Mouse (Mus musculus) induced T-regulatory cell, adult 2 months (primary cell): Measurements from ENCODE around the gene Il17rb.

Experiments used
- DNase-seq: peaks from one replicate; pipeline ENCODE4 v3.0.0-alpha.2; 2012; ENCODE audit warnings: low read depth

Gene Il17rb

DNA sequence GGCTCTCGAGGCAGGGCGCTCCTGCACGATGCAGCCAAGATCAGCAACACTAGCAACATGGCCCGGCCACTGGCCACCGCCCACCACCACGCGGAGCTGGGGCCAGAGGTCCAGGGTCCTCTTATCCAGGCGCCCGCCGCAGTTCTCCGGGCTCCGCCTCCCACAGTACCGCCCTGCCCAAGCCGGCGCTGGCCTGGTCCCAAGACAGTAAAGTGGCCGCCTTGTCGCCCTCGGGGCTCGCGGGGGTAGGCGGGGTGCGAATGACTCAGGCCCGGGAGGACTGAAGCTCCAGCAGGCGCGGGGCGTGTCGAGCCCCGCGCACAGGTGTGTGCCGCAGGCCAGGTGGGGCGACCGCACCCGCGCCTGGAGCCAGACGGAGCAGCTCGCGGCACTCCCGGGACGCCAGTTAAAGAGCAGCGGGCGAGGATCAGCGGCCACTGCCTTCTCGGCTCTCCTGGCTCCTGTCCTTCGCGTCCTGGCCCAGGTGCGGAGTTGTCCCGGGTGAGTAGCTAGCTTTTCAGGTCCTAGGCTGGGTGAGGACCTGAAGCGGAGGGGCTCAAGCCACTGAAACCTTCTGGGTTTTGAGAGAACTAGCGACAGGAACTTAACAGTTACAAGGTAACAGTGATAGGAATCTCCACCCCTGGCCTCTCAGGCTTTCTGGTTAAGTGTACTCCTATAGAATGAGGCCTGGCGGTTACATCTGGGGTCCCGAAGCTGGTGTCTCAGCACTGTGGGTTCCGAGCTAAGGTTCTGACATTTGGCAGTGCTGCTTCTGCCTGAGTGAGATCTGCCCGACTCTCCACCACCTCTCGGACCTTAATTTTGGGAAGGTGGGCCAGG is at the start of gene Il17rb, which contains the start of gene Chdh:
Gene Il17rb, minus strand, starts transcription at position 164 of the 843 bp plus-strand sequence.
Gene Chdh, plus strand, starts transcription at position 291 of the 843 bp plus-strand sequence.
- DNase-seq = peak; percentile 51

DNA sequence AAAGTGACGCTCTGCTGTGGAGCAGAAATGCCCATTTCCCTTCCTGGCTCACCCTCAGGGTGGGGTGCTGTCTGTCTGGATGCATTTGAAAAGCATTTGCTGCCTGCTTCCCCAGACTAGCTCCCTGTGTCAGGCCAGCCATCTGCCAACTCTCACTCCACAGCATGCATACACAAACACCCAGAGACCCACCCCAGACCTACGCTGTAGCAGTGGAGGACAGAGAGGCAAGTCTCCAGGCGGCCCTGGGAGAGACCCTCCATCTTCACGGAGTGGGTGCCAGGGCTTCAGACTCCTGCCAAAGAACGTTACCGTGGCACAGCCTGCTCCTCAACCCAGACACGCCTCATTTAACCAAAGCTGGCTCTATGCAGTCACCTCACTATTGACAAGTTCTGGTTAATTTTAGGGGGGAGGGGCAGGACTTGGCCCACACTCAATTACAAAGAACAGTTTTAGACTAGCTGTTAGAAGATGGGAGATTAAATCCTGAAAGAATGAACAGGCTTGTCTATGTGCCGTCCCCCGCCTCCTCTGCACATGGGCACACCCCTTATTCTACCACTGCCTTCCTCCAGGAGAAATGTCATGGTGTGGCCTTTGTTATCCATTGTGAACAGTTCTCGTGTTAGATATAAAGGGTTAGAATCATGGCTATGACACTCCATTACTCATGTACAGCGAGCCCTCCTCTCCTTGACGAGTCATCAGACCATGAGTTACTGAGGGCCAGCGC is 47.5 kb upstream of the Il17rb start:
- DNase-seq = no peak

DNA sequence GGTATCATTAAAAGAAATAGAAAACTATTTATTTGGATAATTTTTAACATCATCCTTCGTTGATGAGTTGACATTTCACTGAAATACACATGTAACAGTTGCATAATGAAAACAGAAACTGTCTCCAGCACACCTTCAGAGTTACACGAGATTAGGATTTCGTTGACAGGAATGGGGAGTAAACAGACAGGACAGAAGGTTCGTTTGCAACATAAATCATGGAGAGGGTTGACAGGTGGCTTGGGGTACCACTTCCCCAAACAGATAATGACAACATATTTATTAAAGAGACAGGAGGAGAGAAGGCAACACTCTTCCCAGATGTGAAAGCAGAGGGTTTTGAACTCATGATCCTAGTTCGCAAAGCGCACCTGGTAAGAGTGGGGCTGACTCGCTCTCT is 46.2 kb upstream of the Il17rb start:
- DNase-seq = no peak

DNA sequence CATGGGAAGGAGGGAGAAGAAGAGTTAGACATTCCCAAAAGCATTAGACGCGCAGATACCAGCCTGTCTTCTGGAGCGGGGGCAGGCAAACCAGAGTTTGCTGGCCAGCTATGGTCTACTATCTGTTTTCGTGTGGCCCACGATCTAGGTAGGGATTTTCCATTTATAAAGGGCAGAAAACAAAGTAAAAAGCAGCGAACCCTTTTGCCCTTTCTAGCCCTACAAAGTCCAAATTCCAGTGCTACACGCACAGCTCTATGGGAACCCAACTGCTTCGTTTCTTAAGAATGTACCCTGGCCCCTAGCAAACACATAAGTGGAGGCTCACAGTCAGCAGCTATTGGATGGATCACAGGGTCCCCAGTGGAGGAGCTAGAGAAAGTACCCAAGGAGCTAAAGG is 41.6 kb upstream of the Il17rb start:
- no peak for DNase-seq

DNA sequence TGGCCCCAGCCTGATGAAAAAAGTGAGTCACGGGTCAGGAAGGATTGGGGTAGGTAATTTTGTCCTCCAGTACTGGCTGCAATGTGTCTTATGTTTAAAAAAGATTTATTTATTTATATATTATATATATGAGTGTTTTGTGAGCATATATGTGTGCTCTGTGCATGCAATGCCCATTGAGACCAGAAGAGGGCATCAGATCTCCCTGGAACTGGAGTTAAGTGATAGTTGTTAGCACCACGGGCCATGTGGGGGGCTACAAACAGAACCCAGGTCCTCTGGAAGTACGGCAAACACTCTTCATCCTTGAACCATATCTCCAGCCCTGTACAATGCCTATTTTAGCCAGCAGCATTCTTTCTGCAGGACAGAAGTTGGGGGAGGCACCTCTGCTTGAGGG is 39.4 kb upstream of the Il17rb start:
- DNase-seq = peak; percentile 32

DNA sequence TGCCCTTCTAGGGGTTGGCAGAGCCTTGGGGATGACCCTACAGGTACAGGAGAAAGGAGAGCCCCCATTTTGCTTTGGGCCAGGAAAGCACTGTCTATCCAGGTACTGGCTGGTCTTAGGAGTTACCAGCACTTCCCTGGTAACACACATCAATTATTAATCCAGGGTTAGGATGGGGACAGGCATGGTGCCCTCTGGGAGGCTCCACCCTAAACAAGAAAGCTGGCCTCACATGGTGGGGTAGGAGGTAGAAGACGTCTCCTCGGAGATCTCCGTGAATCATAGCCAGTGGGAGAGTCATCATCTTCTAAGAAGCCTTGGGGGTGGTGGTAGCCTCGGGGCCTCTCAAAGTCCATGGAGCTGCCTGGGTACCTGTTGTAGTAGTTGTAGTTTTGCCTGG is 38.3 kb upstream of the Il17rb start:
- DNase-seq = no peak

DNA sequence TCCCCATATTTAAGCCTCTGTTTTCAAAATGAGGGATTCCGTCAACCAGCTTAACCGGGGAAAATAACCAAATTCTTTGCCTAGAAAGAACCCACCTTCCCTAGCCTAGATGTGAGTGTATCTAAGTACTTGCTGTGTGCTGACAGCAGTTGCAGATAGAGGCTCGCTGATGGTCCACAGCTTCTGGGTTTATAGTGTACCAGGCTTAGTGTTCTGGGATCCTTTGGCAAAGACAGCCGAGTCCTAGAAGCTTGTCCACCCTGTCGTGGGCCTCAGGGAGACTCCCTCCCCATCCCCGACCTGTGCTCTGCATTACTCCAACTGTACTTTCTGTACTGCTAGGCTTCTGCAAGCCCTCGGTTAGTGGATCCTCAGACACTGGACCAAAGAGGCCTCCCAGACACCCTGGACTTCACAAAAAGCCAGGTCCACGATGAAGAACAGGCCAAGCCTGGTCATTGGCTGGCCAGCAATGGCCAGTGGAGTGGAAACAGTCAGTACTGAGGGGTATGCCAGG is 37.1 kb upstream of the Il17rb start:
- no peak for DNase-seq

DNA sequence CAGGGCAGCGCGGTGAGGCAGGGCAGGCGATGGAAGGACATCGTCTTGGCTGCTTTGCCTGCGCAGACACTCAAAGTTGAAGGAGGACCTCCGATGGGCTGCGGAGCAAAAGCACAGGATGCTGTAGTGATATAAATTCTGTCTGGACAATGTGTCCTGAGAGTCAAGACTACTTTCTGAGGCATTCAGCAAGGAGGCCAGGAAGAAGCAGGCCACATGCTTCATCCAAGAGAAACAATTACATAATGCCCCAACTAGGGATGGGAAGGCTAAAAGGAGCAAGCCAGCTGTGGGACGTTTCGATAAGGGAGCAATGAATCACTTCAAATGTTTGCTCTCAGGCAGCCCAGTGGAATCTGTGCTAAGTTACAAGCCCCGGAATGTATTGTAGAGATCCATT is 36.5 kb upstream of the Il17rb start:
- no peak for DNase-seq

DNA sequence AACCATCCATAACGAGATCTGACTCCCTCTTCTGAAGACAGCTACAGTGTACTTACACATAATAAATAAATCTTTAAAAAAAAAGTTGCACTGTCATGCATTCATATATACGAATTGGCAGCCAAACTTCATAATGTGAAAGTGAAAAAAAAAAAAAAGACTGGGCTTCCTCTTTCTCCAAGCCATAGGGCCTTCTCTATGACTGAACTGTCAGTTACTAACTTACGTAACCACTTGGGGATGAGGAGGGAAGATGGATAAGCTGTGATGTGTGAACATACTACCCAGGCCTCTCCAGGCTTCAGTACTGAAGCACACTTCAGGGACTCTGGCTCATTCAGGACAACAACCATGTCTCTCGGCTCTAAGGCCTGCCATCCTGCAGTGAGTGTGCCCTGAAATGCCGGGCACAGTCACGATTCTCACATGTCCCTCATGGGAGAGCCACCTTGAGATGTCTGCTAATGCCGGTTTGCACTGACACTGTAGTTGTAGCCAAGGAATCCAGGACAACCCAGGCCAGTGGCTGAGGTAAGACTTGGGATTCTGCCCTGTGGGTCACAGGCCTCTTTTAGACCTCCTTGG is 34.8 kb upstream of the Il17rb start:
- DNase-seq = no peak

DNA sequence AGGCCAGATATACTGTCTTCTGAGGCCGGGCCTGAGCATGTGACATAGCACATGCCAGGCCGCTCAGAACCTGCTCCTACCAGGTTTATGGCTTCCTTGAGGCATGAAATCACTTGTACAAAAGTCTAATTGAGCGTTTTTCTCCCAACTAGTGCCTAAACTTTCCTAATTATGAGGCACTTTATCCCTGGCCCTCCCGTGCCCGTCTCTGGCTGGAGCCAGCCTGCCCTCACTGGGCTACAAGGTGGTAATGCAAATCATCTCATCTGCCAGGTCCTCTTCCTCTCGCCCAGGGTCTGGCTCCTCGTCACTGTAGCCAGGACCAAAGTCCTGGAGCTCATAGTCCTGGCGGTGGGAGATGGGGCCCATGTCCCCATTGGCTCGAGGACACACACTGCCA is 33.1 kb upstream of the Il17rb start:
- no peak for DNase-seq

DNA sequence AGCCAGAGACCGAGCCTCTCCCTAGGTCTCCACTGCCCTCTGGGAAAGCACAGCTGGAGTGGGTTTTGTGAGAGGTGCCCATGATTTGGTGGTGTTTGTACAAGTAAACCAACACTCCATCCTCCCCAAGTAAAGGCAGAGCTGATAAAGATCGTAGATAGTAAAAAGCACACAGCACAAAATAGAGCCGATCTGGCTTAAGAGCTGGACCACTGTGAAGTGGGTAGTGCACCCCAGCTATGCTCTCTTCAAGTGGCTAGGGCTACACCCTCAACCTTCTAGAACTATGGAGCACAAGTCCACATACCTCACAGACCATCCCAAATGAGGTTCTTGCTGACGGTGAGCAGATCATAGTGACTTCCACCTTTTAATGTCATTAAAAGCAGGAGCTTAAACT is 30.7 kb upstream of the Il17rb start:
- no peak for DNase-seq

DNA sequence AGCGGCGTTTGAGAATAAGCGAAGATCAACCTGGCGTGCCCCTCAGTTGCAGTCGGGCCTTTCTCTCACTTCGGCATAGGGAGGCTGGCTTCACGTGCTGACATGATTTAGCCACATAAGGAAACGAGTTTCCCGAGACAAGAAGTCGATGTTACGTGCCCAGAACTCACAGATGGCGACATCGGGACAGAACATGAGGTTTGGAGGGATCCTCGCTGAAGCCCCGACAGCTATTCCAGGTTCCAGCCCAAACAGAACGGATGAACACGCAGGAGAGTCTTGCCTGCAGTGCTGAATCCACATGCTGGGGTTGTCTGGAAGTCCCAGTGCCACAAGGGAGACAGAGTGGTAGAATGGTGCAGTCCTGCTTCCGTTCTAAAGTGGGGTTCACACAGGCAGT is 29.7 kb upstream of the Il17rb start:
- DNase-seq = no peak

DNA sequence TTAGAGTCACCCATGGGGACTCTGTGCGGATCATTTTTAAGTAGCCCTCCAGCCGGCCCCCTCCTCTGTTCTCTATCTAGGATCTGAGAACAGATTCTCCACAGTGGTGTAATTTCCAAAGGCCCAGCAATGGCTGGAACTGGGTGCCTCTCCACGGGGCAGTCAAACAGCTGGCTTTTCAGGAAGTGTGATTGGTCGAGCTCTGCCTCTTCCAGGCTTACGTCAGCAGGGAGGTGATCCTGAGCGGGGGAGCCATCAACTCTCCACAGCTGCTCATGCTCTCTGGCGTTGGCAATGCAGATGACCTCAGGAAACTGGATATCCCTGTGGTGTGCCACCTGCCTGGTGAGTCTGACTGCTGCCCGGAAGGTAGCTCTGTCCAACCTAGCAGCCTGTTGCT is 24.7 kb upstream of the Il17rb start:
- DNase-seq = no peak

DNA sequence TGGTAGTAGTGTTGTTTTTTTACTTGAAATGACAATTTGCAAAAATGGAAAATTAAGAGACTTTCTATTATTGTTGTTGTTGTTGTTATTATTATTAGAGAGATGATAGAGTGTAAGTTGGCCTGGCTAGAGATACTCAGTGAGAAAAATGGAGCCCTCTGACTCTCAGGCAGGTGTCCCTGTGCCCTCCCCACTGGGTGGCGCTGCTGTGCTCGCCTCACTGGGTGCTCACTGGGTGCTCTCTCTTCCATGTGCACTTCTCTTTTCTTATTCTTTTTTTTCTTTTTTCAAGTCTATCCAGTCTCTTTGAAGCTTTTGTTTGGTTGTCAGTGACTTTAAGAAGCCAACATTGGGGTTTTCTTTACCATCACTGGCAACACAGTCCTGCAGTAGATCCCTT is 18.7 kb upstream of the Il17rb start:
- DNase-seq = peak; percentile 73

DNA sequence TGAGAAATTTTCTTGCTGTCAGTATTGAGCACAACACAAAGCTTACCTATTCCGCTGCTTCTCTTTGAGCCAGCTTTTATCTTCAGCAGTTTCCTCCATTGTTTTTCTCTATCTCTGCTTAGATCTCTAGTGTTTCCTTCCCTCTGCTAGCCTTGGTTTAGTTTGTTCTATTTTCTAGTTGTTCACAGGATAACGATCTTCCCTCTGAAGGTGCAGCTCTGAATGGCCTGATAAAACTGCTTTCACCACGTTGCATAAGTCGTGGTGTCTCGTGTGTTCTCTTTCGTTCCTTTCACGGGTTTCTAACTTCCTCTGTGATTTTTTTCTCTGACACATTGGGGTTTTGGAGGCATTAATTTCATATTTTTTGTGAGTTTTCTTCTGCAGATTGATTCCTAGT is 15.7 kb upstream of the Il17rb start:
- DNase-seq = peak; percentile 49

DNA sequence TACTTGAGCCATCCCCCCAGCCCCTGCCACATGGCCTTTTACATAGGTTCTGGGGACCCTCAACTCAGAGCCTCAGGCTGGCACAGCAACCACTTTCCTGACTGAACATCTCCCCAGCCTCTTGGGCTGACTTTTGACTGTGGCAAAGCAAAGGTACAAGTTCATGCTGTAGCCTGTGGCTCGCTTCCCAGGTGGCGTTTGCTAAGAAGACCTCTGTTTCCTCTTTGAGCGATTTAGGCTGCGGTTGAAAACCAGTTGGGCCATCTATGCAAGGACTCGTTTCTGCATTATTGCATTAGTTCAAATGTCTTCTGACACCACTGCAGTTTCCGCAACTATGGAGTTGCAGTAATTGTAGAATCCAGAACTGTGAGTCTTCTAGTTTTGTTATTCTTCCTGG is 13.8 kb upstream of the Il17rb start:
- no peak for DNase-seq

DNA sequence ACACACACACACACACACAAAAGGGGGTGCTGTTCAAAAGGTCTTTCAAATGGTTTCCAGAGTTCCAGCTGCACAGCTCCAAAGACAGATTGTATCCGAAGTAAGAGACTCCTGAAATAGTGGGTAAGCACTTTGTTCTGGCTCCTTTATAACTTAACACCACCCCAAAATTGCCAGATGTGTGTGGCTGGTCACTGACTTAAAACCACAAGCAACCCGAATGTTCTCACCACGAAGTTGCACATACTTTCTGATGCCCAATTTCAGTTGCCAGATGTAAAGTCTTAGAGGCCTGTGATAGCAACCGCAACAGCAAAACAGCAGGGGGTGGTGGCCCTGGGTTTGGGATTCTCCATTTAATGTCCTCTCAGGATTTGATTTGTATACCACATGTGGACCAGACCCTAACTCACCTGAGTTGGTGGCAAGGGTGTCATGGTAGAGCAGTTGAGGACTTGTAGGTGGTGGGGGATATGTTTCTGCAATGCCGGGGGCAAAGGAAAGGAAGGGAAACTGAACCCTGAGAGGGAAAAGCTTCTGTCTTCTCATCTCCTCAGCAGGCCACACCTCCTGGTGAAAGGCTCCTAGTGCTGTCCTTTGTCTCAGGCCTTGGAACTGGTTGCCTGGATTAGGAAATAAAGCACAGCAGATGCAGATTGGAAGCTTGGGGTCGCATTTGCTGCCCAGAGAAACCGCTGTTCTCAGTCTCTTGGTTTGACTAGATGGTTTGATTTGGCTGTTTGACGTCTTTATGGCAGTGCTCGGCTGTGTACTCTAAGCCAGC is 11.3 kb upstream of the Il17rb start:
- DNase-seq = no peak

DNA sequence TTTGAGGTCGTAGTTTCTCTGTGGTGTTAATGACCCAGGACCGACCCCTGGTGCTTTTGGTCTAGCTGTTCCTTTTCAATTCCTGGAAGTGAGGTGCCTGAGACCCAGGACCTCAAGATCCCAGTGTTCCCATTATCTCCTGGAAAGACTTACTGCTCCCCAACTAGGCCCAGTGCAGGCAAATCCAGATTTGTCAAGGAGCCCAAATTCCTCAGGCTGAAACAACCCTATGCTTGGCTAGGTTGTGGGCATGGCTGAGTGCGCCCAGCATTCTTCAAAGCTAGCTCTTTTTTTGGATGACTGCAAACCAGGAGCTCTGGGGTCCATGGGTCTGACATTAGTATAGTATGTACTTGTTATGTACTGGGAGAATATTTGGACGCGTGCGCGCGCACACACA is 10.7 kb upstream of the Il17rb start:
- no peak for DNase-seq

DNA sequence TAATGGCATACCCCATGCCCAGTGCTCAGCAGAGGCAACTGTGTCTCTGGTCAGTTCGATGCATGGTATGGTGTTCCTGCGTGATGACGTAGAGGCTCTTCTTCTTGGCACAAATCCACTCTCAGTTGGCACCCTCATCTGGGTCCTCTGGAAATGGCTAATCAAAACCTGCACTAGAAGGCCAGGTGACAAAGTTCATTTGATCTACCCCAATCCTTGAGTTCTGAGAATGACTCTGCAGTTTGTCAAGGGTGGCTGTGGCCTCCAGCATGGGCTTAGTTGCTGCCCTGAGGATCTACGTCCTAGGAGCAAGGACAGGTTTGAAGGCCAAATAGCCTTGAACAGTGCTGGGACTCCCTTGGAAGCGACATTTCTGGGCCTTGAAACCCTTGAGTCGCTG is 10.2 kb upstream of the Il17rb start:
- no peak for DNase-seq

DNA sequence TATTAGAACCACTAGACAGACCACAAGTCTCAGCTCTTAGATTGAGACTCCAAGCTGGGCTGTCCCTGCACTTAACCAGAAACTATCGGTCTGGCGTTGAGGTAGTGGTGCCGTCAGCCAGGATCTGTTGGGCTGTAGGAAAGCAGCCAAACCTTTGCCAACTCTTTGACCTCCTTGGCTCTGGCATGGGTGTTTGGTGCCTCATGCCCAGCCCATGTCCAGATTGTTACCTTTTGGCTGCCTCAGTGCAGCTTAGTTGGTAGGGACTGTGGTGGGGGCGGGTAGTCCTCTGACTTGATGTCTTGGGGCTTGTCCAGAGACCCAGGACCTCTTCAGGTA is 9.7 kb upstream of the Il17rb start:
- DNase-seq = no peak

DNA sequence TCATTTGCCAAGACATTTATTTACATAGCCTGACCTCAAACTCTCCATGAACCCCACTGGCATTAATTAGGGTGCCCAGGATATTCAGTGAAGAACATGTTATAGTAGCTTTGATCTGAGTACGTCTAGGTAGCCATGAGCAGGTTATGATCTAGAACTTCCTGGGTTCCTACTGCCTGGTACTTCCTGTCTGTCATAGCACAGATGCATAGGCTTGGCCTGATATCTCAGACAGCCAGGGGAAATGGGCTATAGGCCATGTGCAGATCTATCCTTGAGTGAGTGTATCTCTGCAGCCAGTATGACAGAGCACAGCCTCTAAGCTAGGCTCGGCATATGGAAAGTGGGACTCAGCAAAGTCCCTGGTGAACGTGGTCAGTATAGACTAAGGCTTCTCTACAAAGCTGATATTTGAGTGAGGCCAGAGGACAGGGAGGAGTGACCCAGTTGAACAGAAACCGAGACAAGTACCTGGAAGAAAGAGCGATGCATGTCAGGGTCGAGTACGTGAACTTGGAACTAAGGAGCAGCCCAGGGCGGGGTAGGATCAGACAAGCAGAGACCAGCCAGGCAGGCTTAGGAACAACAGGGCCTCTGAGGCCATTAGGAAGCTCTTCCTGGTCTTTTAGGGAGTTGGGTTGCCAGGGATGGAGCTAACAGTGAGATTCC is 9.2 kb upstream of the Il17rb start:
- DNase-seq = no peak

DNA sequence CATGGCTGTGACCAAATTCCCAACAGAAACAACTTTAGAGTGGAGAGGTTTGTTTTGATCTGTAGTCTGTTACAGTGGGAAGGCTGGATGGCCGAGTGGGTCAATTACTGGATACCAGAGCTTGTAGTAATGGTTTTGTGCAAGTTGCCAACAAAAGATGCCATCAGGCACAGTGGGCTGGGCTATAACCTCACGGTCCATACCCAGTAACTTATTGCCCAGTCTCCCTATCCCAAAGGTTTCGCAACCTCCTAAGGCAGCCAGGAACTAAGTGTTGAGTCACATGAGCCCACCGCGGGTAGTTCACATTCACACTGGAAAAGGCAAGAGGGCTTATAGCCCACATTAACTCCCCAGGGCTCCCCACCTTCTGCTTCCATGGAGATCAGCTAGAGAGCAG is 8.0 kb upstream of the Il17rb start:
- no peak for DNase-seq
